Mouse (Mus musculus): ENCODE measurements around the gene Ints2. TPM values are rescaled to one million over a fixed set of nuclear protein-coding genes. Genes with fewer than 3 reads are reported as not detected.

Ints2 gene
- total RNA-seq, 2 experiments from 2014 or later: 17.8 to 26.7 TPM

DNA sequence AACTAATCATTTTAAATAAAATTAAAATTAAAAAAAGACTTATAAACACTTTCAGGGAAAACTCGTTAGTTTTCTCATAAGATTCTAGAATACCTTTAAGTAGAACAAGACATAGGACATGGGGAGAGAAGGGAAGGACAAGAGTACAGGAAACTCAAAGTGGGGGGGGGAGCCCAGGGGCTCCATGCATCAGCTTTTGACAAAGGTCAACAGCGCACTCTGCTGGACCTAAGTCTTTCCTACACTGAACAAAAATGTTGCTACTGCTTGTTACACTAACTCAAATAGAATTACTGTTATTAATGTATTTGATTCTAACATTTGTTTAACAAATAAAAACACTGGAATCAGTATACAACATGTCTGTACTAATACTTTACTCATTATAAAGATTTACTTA is 83.2 kb downstream of the Ints2 start:
- peak; percentile 60 to 64 for DNase-seq

DNA sequence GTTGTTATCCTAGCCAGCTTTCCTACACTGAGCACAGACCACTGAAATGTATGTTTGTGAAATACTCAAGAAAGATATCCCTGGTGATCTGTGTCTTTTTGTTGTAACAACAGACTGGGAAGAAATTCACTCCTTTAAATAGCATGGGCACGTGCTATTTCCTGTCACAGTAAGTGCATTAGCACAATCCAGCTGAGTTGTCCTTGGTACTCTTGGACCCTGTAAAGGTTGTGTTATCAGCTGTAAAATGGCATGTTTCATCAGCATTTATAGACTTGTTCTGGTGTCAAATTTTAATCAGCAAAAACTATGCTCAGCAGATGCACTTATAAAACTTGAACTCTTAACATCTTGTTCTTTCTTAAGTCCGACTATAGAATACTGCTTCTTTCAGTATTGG is 86.6 kb downstream of the Ints2 start:
- no peak for DNase-seq

Other genes starting within 250 kb of the Ints2 start
- gene Brip1, start 56.4 kb downstream of the Ints2 start, total RNA-seq (2021): 1 to 10 TPM; 1.3 to 2.0 TPM
- 10 to 100 TPM; 47.4 to 55.2 TPM for gene Med13, start 100.0 kb upstream of the Ints2 start, total RNA-seq (2021)
- gene Rnft1, start 227.1 kb upstream of the Ints2 start, total RNA-seq (2021): 10 to 100 TPM; 36.7 to 41.9 TPM

Data from adrenal gland, postnatal 36 days (tissue).